Mouse (Mus musculus): Measurements from ENCODE around the gene Shroom1.

The Shroom1 gene

GRCm38 (mm10) chr11:53510351-53510750 is 53.3 kb downstream of the Shroom1 start:
- in situ Hi-C loops (cut with MboI) = no loop called here

- in situ Hi-C loops (cut with MboI) = no loop called here
Observed at GRCm38 (mm10) chr11:53516775-53517627, 60.0 kb downstream of the Shroom1 start.
